Mouse (Mus musculus): ENCODE results near the gene Ntpcr. TPM values are rescaled to one million over a fixed set of nuclear protein-coding genes. Genes with fewer than 3 reads are reported as not detected.

Ntpcr gene
- total and polyA plus RNA-seq, 3 experiments = 15.1 to 25.0 (median 24.0) TPM

GRCm38 (mm10) chr8:125776800-125777199 is 47.0 kb downstream of the Ntpcr start:
- DNase-seq (ENCODE audit: extremely low read depth) = no peak
- H3K4me2 ChIP-seq (ENCODE audit: insufficient read depth, low read depth, poor library complexity, severe bottlenecking) = no peak overlapping the region
- TF ChIP-seq RCOR1 (conservative IDR thresholded peaks at IDR 0.05; ENCODE audit: low read depth, low read length) = no peak
- no peak for TF ChIP-seq UBTF (IDR thresholded peaks at IDR 0.05; ENCODE audit: low read depth, low read length)
- TF ChIP-seq MEF2A (IDR thresholded peaks at IDR 0.05; ENCODE audit: borderline replicate concordance, low read depth, low read length) = no peak
- no peaks in the 10 kb centered on the region for H3K4me1 ChIP-seq (ENCODE audit: control insufficient read depth in 1 of 2, insufficient read depth in 2 of 2)
- H3K36me3 ChIP-seq (replicated peaks in 1 of 2; ENCODE audit: control insufficient read depth in 1 of 2, insufficient read depth in 1 of 2, low read length in 1 of 2) = no peaks in the 10 kb centered on the region
- H3K27ac ChIP-seq (ENCODE audit: insufficient read depth, low read depth) = no peak overlapping the region
- H3K9ac ChIP-seq (ENCODE audit: insufficient read depth, low read depth) = no peak overlapping the region
- H3K79me2 ChIP-seq (replicated peaks; ENCODE audit: control insufficient read depth, extremely low read depth, insufficient read depth, poor library complexity, severe bottlenecking) = no peaks in the 10 kb centered on the region
- H3K9me3 ChIP-seq (replicated peaks; ENCODE audit: low read length) = no peaks in the 10 kb centered on the region
- H3K4me3 ChIP-seq (replicated peaks in 1 of 3; ENCODE audit: low read depth in 2 of 3, low read length in 2 of 3, poor library complexity in 1 of 3) = no peak overlapping the region
- H3K27me3 ChIP-seq (replicated peaks) = peaks cover 2% of the 10 kb centered on the region
- dilution Hi-C loops (cut with MboI; ENCODE audit: extremely low pct_ligation_motif_present, extremely low pct_unique_long_range_greater_than_20kb, low sequenced_read_pairs) = no loop called here
- in situ Hi-C loops (cut with MboI; ENCODE audit: low pct_ligation_motif_present, low pct_unique_long_range_greater_than_20kb, low sequenced_read_pairs) = no loop called here

DNA sequence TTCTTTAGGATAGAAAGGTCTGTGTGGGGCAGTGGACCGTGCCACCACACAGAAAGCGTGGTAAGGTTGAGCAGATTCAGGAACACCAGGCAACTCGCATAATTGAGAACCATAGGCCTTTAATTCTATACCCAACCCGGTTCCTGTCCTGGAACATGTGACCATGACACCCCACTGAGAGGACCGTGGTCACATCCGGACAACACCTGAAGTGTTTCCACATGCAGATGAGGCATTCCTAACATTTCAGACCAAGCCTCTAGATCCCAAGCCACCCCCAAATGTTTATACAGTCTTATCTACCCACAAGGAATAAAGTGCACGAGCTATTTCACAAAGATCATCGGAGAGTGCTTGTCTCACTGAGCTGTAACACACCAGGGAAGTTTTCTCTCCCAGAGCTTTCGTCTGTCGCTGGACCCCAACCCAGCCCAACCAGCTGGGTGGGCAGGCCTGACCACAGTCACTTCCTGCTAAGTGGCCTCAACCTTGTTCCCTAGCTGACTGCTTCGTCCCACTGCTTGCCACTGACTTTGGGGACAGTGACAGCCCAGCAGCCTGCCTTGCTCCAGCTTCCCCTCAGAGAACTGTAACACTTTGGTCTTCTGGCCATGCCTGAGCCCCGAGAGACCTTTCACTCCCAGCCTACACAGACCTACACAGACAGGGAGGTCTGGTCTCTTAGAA is 47.9 kb downstream of the Ntpcr start:
- dilution Hi-C loops (cut with MboI; ENCODE audit: extremely low pct_ligation_motif_present, extremely low pct_unique_long_range_greater_than_20kb, low sequenced_read_pairs) = no loop called here

DNA sequence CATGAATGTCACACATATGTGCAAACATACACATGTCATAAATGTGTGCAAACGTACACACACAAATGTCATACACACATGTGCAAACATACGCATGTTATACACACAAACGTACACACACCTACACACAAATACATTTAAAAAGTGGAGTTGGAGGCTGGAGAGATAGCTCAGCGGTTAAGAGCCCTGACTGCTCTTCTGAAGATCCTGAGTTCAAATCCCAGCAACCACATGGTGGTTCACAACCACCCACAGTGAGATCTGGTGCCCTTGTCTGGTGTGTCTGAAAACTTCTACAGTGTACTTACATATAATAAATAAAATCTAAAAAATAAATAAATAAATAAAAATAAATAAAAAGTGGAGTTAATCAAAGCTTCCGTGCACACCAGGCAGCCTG is 49.2 kb downstream of the Ntpcr start:
- dilution Hi-C loops (cut with MboI; ENCODE audit: extremely low pct_ligation_motif_present, extremely low pct_unique_long_range_greater_than_20kb, low sequenced_read_pairs) (no loop called here), in situ Hi-C loops (cut with MboI; ENCODE audit: low pct_ligation_motif_present, low pct_unique_long_range_greater_than_20kb, low sequenced_read_pairs) (no loop called here)
- H3K9me3 ChIP-seq (replicated peaks; ENCODE audit: low read length) = no peaks in the 10 kb centered on the region
- H3K27ac ChIP-seq (ENCODE audit: insufficient read depth, low read depth) = no peak overlapping the region
- peak; percentile 11 for DNase-seq (ENCODE audit: extremely low read depth)
- TF ChIP-seq RAD21 (IDR thresholded peaks at IDR 0.05; ENCODE audit: low read depth, low read length) = no peak
- no peak for TF ChIP-seq MYC (IDR thresholded peaks at IDR 0.05; ENCODE audit: low read depth, low read length)
- TF ChIP-seq CHD1 (IDR thresholded peaks at IDR 0.05; ENCODE audit: low read depth, low read length) = no peak
- no peak for TF ChIP-seq SIN3A (IDR thresholded peaks at IDR 0.05; ENCODE audit: low read length)
- TF ChIP-seq MAX (IDR thresholded peaks at IDR 0.05; ENCODE audit: low read length) = no peak
- no peak for TF ChIP-seq IRF4 (IDR thresholded peaks at IDR 0.05; ENCODE audit: low read depth, low read length)
- TF ChIP-seq HCFC1 (IDR thresholded peaks at IDR 0.05; ENCODE audit: low read depth, low read length) = no peak
- no peak for TF ChIP-seq POLR2A (IDR thresholded peaks at IDR 0.05; ENCODE audit: low read depth, low read length)
- no peak for TF ChIP-seq ZKSCAN1 (IDR thresholded peaks at IDR 0.05; ENCODE audit: borderline replicate concordance, low read depth, low read length)
- TF ChIP-seq UBTF (IDR thresholded peaks at IDR 0.05; ENCODE audit: low read depth, low read length) = no peak
- TF ChIP-seq TBP (conservative IDR thresholded peaks at IDR 0.05; ENCODE audit: low read depth, low read length) = no peak
- TF ChIP-seq CTCF (conservative IDR thresholded peaks at IDR 0.05 in 1 of 2, IDR thresholded peaks at IDR 0.05 in 1 of 2; ENCODE audit: low read depth in 2 of 2, low read length in 2 of 2) = no peak
- TF ChIP-seq ZMIZ1 (IDR thresholded peaks at IDR 0.05; ENCODE audit: low read depth, low read length) = no peak
- H3K4me1 ChIP-seq (ENCODE audit: control insufficient read depth in 1 of 2, insufficient read depth in 2 of 2) = no peaks in the 10 kb centered on the region
- no peak overlapping the region for H3K9ac ChIP-seq (ENCODE audit: insufficient read depth, low read depth)
- no peaks in the 10 kb centered on the region for H3K36me3 ChIP-seq (replicated peaks in 1 of 2; ENCODE audit: control insufficient read depth in 1 of 2, insufficient read depth in 1 of 2, low read length in 1 of 2)
- H3K79me2 ChIP-seq (replicated peaks; ENCODE audit: control insufficient read depth, extremely low read depth, insufficient read depth, poor library complexity, severe bottlenecking) = no peaks in the 10 kb centered on the region
- H3K4me2 ChIP-seq (ENCODE audit: insufficient read depth, low read depth, poor library complexity, severe bottlenecking) = no peak overlapping the region
- H3K27me3 ChIP-seq (replicated peaks) = peaks cover 2% of the 10 kb centered on the region
- H3K4me3 ChIP-seq (replicated peaks in 1 of 3; ENCODE audit: low read depth in 2 of 3, low read length in 2 of 3, poor library complexity in 1 of 3) = no peak overlapping the region

More for the DNA sequence above, 47.9 kb downstream of the Ntpcr start:
- peaks cover 4% of the 10 kb centered on the region for H3K27me3 ChIP-seq (replicated peaks)
- TF ChIP-seq ZC3H11A (IDR thresholded peaks at IDR 0.05; ENCODE audit: low read depth, low read length) (no peak), JUN (IDR thresholded peaks at IDR 0.05; ENCODE audit: insufficient read depth, low read depth, low read length) (no peak), E2F4 (IDR thresholded peaks at IDR 0.05; ENCODE audit: insufficient replicate concordance, low read depth, low read length) (no peak)
- H3K79me2 ChIP-seq (replicated peaks; ENCODE audit: control insufficient read depth, extremely low read depth, insufficient read depth, poor library complexity, severe bottlenecking) = no peaks in the 10 kb centered on the region
- no peaks in the 10 kb centered on the region for H3K9me3 ChIP-seq (replicated peaks; ENCODE audit: low read length)
- no peak for DNase-seq (ENCODE audit: extremely low read depth)
- no peaks in the 10 kb centered on the region for H3K36me3 ChIP-seq (replicated peaks in 1 of 2; ENCODE audit: control insufficient read depth in 1 of 2, insufficient read depth in 1 of 2, low read length in 1 of 2)
- in situ Hi-C loops (cut with MboI; ENCODE audit: low pct_ligation_motif_present, low pct_unique_long_range_greater_than_20kb, low sequenced_read_pairs) = no loop called here
- H3K4me3 ChIP-seq (replicated peaks in 1 of 3; ENCODE audit: low read depth in 2 of 3, low read length in 2 of 3, poor library complexity in 1 of 3) = no peak overlapping the region
- no peak overlapping the region for H3K9ac ChIP-seq (ENCODE audit: insufficient read depth, low read depth)
- no peak overlapping the region for H3K4me2 ChIP-seq (ENCODE audit: insufficient read depth, low read depth, poor library complexity, severe bottlenecking)
- no peak overlapping the region for H3K27ac ChIP-seq (ENCODE audit: insufficient read depth, low read depth)
- no peaks in the 10 kb centered on the region for H3K4me1 ChIP-seq (ENCODE audit: control insufficient read depth in 1 of 2, insufficient read depth in 2 of 2)

Data from CH12.LX (cell line).